Mouse (Mus musculus): ENCODE measurements around the gene Cdk11b.

Cdk11b gene

DNA sequence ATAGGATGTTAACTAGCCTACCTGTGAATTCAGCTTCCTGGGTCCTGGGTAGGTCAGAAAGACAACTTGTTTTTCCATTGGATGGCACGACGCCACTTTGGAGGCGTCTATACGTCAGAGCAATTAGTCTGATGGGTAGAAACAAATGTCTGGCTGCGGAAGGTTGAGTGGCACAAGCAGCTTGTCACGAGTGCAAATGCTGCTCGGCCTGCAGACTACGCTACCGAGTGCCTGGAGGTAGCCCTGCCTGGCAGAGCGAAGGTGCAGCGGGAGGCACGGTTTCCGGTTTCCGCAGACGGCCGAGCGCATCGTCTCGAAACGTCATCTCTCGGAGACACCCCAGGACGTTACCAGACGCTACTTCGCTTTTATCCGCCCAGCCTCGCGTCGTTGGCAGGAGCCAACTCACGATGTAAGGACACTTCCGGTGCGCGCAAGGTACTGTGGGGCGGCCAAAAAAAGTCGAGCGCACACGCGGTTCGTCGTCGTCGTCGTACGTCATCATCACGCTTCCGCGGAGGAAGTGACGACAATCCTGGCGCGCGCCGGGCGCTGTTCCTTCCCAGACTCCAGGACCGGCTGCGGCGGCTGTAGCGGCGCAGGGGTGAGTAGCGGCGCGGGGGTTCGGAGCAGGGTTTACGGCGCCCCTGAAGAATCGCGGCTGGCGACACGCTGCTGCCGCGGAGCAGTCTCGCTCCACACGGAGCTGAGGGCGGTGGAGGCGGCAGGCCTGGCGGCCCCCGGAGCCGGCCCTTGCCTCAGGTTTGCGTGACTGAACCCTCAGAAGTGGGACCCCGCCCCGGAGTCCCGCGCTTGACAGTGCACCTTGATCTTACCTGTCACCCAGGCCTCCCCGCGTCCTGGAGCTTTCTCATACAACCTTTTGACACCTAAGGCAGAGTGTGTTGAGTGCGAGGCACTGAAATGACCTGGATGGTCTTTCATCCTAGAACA is at the start of gene Cdk11b:
Gene Cdk11b, plus strand, starts transcription at position 517 of the 954 bp plus-strand sequence.
- peak; percentile 91 for DNase-seq (ENCODE audit: low read depth, low spot score)

GRCm38 (mm10) chr4:155574931-155575330 is 49.7 kb upstream of the Cdk11b start:
- no peak for DNase-seq (ENCODE audit: low read depth, low spot score)

DNA sequence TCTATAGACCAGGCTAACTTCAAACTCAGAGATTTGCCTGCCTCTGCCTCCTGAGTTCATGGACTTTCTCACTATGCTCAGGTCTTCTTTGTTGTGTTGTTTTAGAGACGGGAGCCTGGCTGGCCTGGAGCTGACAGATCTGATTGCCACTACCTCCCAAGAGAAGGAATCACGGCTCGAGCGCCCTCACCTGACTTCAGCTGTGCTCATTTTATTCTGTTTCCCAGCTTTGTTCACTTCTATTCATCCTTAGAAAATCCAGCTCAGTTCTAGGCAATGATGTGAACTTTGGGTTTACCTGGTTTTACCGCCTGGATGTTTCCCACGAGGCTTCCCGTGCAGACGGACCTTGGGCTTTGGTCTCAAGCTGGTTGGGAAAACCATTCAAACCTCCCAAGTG is 49.1 kb upstream of the Cdk11b start:
- no peak for DNase-seq (ENCODE audit: low read depth, low spot score)

GRCm38 (mm10) chr4:155577132-155577531 is 47.5 kb upstream of the Cdk11b start:
- DNase-seq (ENCODE audit: low read depth, low spot score) = no peak

- DNase-seq (ENCODE audit: low read depth, low spot score) = no peak
Observed at GRCm38 (mm10) chr4:155577741-155578140, 46.9 kb upstream of the Cdk11b start.

DNA sequence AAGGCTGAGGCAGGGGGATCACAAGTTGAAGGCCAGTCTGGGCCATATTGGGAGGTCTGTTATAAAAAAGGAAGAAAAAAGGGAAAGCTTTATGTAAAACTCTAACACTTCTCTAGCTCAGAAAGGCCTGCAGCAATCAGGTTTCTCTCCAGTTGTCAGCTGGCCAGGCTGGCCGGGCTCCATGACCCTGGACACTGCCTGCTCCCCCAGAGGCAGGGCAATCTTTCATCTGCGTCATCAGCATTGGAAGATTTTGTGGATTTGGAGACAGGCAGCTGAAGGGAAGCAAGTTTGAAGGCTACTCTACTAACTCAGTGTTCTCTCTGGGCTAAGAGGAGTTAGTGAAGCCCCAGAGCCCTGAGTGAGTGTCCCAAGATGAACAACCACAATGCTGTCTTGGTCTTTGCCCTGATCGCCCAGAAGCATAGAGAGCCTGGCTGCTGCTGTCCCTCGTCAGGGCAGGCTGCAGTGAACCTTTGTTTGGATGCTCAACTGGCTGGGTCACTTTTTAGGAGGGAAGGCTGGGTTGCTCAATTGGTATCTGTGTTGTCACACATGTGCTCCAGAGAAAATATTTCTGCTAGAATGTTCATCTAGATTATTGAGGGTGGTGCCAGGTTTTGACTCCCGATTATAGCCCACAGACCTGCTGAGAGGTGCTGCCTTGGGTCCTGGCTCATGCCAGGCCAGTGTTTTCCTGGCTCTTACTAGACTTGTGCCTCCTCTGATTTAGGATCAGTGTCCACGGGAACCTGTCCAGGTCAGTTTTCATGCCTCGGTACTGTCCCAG is 46.1 kb upstream of the Cdk11b start:
- DNase-seq (ENCODE audit: low read depth, low spot score) = no peak

DNA sequence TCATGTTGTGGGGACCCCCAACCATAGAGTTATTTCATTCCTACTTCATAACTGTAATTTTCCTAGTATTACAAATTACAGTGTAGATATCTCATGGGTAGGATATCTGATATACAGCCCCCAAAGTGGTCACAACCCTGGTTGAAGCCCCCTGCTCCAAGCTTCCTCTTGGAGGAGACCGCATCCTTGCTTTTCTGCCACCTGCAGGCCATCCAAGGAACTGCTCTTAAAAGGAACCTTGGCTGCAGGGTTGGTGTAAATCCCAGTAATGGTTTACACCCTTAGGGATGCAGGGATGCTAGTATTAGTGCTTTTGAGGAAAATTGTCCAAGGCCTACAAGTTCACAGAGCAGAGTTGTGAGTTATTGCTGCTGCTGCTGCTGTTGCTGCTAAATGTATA is 44.2 kb upstream of the Cdk11b start:
- DNase-seq (ENCODE audit: low read depth, low spot score) = no peak

DNA sequence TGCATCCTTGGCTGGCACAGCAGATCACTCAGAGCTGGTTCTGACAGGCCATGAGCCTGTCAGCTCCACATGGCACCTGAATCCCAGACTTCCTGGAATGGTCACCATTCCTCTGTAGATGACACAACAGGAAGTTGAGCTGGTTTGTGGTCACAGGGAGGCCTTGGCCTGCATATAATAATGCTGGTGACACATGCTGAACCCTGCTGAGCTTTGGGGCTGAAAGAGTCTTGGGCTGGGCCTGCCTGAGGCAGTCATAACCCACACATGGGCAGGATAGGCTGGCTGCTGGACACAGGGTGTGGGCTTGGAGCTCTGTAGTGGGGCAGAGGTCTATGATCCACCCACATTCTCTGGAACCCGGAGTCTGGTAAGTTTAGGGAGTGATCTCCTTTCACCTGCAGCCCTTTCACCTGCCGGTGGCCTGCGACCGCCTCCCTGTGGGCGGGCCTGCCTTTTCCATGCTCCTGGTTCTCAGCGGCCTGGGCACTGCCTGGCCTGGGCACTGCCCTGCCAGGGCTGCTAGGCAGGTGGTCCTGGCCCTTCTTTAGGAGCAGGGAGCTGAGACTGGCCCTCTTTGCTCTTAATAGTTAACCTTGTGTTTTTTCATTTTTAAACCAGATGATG is 42.3 kb upstream of the Cdk11b start:
- no peak for DNase-seq (ENCODE audit: low read depth, low spot score)

GRCm38 (mm10) chr4:155589356-155589755 is 35.3 kb upstream of the Cdk11b start:
- no peak for DNase-seq (ENCODE audit: low read depth, low spot score)

- no peak for DNase-seq (ENCODE audit: low read depth, low spot score)
Observed at GRCm38 (mm10) chr4:155591012-155591719, 33.5 kb upstream of the Cdk11b start.

DNA sequence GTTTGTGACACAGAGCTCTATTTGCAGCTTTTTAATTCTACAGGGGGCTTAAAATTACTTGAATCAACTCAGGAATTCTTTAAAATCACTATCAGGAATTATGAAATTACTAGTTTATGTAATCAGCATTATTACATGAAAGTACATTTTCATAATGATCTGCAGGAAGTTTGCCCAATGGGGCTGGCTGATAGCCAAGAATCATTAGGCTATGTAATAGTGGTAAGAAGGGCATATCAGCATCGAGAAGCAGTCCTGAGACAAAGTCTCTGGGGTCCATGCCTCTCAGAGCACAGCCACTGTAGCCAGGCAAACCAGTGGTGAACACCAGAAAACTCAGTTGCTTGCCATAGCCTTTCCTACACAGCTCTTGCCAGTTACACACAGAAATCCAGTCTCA is 30.9 kb upstream of the Cdk11b start:
- no peak for DNase-seq (ENCODE audit: low read depth, low spot score)

- no peak for DNase-seq (ENCODE audit: low read depth, low spot score)
Observed at GRCm38 (mm10) chr4:155595777-155596176, 28.9 kb upstream of the Cdk11b start.

DNA sequence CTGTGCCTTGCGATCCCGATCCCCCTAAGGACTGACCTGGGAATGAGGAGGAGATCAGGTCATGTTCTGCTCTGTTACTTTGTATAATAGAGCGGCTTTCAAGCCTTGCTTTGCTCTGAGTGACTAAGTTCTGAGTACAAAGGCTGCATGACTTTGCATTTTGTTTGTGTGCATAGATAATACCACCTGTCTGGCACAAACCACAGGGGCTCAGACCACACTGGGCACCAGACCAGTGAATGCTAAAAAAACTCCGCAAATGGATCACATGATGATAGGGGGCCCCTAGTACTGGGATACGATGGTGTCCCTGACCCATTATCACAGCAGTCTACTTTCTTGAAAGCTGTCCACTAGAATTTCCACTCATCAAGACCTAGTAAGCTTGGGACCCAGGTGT is 28.0 kb upstream of the Cdk11b start:
- no peak for DNase-seq (ENCODE audit: low read depth, low spot score)

GRCm38 (mm10) chr4:155598536-155598935 is 26.1 kb upstream of the Cdk11b start:
- peak; percentile 37 for DNase-seq (ENCODE audit: low read depth, low spot score)

- no peak for DNase-seq (ENCODE audit: low read depth, low spot score)
Observed at GRCm38 (mm10) chr4:155599901-155600825, 24.5 kb upstream of the Cdk11b start.

- DNase-seq (ENCODE audit: low read depth, low spot score) = peak; percentile 91
Observed at GRCm38 (mm10) chr4:155601091-155601996, 23.3 kb upstream of the Cdk11b start, which contains the start of gene Slc35e2. Slc35e2 (plus strand) TSS chr4:155601416.

DNA sequence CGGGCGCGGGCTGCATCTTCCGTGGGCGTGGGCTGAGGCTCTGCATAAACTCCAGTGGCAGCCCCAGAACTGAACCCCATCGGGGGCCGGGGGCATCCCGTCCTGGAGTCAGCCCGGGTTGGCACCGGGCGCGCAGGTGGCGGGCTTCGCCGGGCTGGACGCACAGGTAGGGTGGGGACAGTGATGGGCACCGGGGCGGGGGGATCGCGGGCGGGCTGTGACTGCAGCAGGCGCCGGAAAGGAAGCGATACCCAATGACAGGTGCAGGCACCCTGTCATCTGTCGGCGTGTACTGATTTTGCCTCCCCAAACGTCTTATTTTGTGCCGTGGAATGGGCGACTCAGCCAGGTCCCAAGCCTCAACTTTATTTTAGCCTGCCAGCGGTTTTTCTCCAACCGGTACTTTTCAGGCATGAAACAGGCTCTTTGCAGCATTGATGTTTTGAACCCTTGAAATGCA is 22.6 kb upstream of the Cdk11b start:
- no peak for DNase-seq (ENCODE audit: low read depth, low spot score)

DNA sequence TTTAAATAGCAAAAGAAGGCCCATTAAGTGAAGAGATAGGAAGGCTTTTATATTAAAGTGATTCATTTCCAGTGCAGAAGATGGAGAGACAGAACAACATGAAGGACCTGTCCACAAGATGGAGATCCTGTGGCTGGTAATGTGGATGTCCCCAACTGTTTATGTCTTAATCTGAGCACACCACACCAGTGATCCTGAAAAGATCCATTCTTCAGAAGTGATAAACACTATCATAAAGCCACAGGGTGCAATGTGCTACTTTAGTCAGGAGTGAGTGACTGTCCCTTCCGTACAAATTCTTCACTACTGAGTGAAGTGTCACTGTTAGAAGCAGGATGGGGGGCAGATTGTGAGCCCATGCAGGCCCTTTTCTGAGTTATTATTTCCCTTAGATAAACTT is 21.9 kb upstream of the Cdk11b start:
- DNase-seq (ENCODE audit: low read depth, low spot score) = no peak

GRCm38 (mm10) chr4:155603801-155604200 is 20.9 kb upstream of the Cdk11b start:
- no peak for DNase-seq (ENCODE audit: low read depth, low spot score)
